Mouse (Mus musculus) kidney, embryonic 14.5 days (tissue): ENCODE results near the gene Pigq. TPM values are rescaled to one million over a fixed set of nuclear protein-coding genes. Genes with fewer than 3 reads are reported as not detected.

Experiments used
- ATAC-seq: fragments of 200-750 bp; cut with Nextera tagmentation; 2 replicates; pipeline ENCODE4 v1.8.0; 2017; ENCODE audit warnings: moderate number of reproducible peaks, mild to moderate bottlenecking, moderate TSS enrichment, moderate library complexity; ENCODE audit not compliant: low FRiP score, low TSS enrichment
- H3K27ac ChIP-seq: fragments of 300-500 bp; sonication (generic); 2 replicates; pipeline ENCODE4 v1.5.1; 2014; ENCODE audit warnings: low read depth, mild to moderate bottlenecking, low read length, moderate library complexity, mixed read lengths
- H3K27me3 ChIP-seq: fragments of 300-500 bp; sonication (generic); 2 replicates; pipeline ENCODE4 v1.6.1; 2014; ENCODE audit warnings: mild to moderate bottlenecking, low read length; ENCODE audit not compliant: control insufficient read depth, insufficient read depth
- H3K36me3 ChIP-seq: fragments of 300-500 bp; sonication (generic); 2 replicates; pipeline ENCODE4 v1.6.1; 2014; ENCODE audit warnings: low read length, mixed read lengths; ENCODE audit not compliant: control insufficient read depth, insufficient read depth
- H3K4me1 ChIP-seq: fragments of 300-500 bp; sonication (generic); 2 replicates; pipeline ENCODE4 v1.6.1; 2014; ENCODE audit warnings: low read length, mixed read lengths; ENCODE audit not compliant: control insufficient read depth, insufficient read depth
- H3K4me2 ChIP-seq: fragments of 300-500 bp; sonication (generic); replicated peaks from 2 replicates; pipeline ENCODE4 v1.6.1; 2014; ENCODE audit warnings: low read depth, mild to moderate bottlenecking, low read length
- H3K4me3 ChIP-seq: fragments of 300-500 bp; sonication (generic); 2 replicates; pipeline ENCODE4 v1.5.1; 2014; ENCODE audit warnings: mild to moderate bottlenecking, low read length
- H3K9ac ChIP-seq: fragments of 300-500 bp; sonication (generic); 2 replicates; pipeline ENCODE4 v1.6.1; 2014; ENCODE audit warnings: low read depth, mild to moderate bottlenecking, low read length, moderate library complexity
- H3K9me3 ChIP-seq: fragments of 300-500 bp; sonication (generic); 2 replicates; pipeline ENCODE4 v1.6.1; 2016; ENCODE audit warnings: low read length; ENCODE audit not compliant: control insufficient read depth
- WGBS: fragments of 180-500 bp; shearing (Covaris S2); extraction: QIAGEN DNeasy Blood & Tissue Kit; methylation state at CpG from one replicate; pipeline ENCODE4 v1.1.7; 2014; 5-methylcytosine and 5-hydroxymethylcytosine counted together
- polyA plus RNA-seq: library from polyadenylated mRNA; unstranded; fragments of >200 nt; fragmentation: Nextera tagmentation; extraction: Ambion mirVana; gene quantifications from 2 replicates; pipeline ENCODE4 v1.2.1, GENCODE M21; 2014

Pigq gene
- polyA plus RNA-seq, 1 experiment from 2014 or later = 77.2 TPM

DNA sequence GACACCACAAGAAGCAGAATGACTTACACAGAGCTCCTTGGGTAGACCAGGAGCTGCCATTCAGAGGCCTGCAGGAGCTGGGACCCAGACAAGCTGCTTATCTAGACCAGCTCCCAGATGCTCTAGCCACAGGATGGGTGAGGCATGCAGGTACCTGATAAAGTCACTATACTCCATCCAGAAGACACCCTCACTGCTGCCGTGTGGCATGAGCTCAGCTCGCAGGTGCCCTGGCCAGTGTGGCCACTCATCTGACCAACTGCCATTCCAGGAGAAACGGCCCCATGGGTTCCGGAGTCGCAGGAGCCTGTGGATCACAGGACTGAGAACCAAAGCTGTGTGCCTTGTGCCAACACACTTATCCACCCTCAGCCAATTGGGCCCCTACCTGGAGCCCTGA lies 16.8 kb upstream of the Pigq start:
- no peak overlapping the region for H3K27ac ChIP-seq
- ATAC-seq = no peak
- H3K9me3 ChIP-seq = no peaks in the 10 kb centered on the region
- no peaks in the 10 kb centered on the region for H3K27me3 ChIP-seq
- H3K9ac ChIP-seq = no peak overlapping the region
- no peak overlapping the region for H3K4me3 ChIP-seq
- WGBS = 95% methylated on average over 5 of the region's 5 CpGs
- peaks cover 41% of the 10 kb centered on the region for H3K36me3 ChIP-seq
- H3K4me2 ChIP-seq = no peak overlapping the region
- no peaks in the 10 kb centered on the region for H3K4me1 ChIP-seq

DNA sequence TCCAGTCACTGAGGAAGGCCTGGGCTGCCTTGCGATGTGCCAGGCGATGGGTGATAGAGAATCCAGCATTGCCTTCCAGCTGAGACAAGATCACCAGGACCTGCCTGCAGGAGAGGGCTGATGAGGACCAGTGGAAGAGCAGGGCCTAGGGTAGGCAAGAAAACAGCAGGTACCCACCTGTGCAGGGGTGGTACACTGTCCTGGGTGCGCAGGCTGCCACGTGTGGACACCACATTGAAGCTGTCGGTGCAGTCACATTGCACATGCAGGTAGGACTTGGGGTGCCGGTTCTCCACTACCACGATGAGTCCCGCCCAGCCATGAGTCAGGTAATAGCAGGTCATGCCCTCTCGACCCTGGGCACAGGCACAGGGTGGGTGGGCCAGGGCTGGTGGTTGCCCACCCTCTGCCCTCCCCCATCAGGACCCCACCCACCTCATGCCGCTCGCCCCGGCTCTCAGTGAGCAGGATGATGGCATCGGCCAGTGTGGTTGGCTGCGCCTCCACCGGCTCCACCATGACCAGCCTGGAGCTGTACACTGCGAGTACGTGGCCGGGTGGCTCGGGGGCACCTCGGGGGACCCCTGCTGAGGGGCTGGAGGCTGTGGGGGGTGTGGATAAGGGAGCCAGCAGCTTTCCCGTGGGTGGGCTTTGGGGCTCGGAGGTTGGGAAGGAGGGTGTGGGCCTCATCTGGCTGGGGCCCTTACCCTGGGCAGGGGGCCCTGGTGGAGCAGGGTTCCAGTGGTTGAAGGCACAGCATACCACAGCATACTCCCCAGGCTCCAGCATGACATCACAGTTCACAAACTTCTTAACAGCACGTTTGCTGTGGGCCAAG lies 15.1 kb upstream of the Pigq start:
- Histone ChIP-seq H3K27ac (no peak overlapping the region), H3K27me3 (no peaks in the 10 kb centered on the region), H3K4me3 (no peak overlapping the region), H3K4me1 (no peaks in the 10 kb centered on the region), H3K4me2 (no peak overlapping the region), H3K9ac (no peak overlapping the region), H3K36me3 (peaks cover 39% of the 10 kb centered on the region), H3K9me3 (no peaks in the 10 kb centered on the region)
- WGBS = 91% methylated on average over 23 of the region's 23 CpGs
- ATAC-seq = no peak

GRCm38 (mm10) chr17:25958771-25959494 lies 14.2 kb upstream of the Pigq start:
- ATAC-seq = no peak
- H3K9me3 ChIP-seq = no peaks in the 10 kb centered on the region
- no peak overlapping the region for H3K4me2 ChIP-seq
- no peak overlapping the region for H3K9ac ChIP-seq
- H3K4me1 ChIP-seq = no peaks in the 10 kb centered on the region
- 96% methylated on average over 11 of the region's 11 CpGs for WGBS
- no peak overlapping the region for H3K27ac ChIP-seq
- H3K36me3 ChIP-seq = peaks cover 36% of the 10 kb centered on the region
- H3K4me3 ChIP-seq = no peak overlapping the region
- H3K27me3 ChIP-seq = no peaks in the 10 kb centered on the region

DNA sequence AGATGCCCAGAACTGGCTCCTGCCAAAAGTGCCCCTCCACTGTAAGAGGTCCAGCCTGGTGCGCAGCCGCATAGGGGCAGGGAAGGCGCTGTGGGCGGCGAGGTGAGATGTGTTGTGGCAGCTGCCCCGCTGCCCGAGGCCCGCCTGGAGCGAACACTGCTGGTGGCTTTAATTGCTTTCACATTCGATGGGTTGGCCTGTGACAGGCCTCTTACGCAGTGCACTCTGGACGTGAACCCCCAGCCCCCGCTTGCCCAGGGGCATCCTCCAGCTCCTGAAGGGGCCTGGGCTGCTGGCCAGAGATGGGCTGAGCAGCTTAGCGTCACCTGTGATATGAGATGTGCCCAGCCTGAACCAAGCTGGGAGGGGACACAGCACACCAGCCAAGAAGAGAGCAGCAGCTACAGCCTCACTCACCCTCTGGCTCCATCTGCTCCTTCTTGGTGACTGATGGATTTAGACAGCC lies 12.9 kb upstream of the Pigq start:
- H3K27me3 ChIP-seq = peaks cover 10% of the 10 kb centered on the region
- no peak overlapping the region for H3K4me2 ChIP-seq
- 0 out of 2 replicates have a peak, but pooled peaks cover under 1% of the 10 kb centered on the region for H3K4me1 ChIP-seq
- H3K4me3 ChIP-seq = no peak overlapping the region
- peaks cover 33% of the 10 kb centered on the region for H3K36me3 ChIP-seq
- no peak overlapping the region for H3K9ac ChIP-seq
- H3K9me3 ChIP-seq = no peaks in the 10 kb centered on the region
- ATAC-seq = no peak
- WGBS = 80% methylated on average over 14 of the region's 14 CpGs
- no peak overlapping the region for H3K27ac ChIP-seq

DNA sequence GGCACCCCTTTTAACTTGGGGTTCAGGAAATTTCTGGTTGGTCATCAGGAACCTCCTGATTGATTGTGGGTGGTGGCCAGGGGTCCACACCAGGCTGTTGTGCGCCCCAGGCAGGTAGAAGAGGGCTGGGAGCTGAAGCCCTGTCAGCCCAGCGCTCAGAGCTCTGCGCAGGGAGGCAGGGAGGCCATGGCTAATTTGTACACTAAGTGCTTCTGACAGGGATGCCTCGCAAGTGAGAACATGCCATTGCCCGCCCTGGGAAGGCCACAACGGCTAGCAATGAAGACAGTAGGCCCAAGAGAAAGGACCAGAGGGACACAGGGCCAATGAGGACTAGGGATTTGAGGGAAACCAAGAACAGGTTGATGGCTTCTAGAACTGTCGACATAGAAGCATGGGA lies 11.9 kb upstream of the Pigq start:
- Histone ChIP-seq H3K4me2 (no peak overlapping the region), H3K4me1 (peaks cover 8% of the 10 kb centered on the region; the same call in 1 of the 2 replicates), H3K36me3 (peaks cover 31% of the 10 kb centered on the region), H3K27ac (no peak overlapping the region), H3K27me3 (peaks cover 20% of the 10 kb centered on the region), H3K4me3 (no peak overlapping the region), H3K9ac (no peak overlapping the region), H3K9me3 (no peaks in the 10 kb centered on the region)
- ATAC-seq = no peak
- 83% methylated on average over 7 of the region's 7 CpGs for WGBS

DNA sequence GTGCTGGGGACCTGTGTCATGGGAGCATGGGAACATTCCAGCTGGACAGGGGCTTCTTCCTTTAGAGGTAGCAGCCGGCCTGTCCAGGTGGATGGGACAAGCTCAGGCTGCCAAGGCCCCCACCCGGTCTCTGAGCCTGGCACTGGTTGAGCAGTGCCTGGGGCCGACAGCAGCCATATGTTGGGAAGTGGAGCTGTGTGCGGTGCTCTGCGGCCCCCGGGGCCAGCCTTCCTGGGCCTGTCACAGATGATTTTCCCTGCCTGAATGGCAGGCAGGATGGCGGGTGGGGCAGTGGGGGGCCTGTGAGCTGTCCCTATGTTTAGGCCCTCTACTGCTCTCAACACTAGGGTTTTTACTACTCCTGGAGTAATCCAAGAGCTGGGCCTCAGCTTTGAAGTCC lies 11.5 kb upstream of the Pigq start:
- no peak for ATAC-seq
- Histone ChIP-seq H3K27ac (no peak overlapping the region), H3K36me3 (peaks cover 28% of the 10 kb centered on the region), H3K4me3 (no peak overlapping the region), H3K4me1 (peaks cover 8% of the 10 kb centered on the region; the same call in 1 of the 2 replicates), H3K9me3 (no peaks in the 10 kb centered on the region), H3K4me2 (no peak overlapping the region), H3K27me3 (peaks cover 24% of the 10 kb centered on the region), H3K9ac (no peak overlapping the region)
- WGBS = 78% methylated on average over 7 of the region's 7 CpGs

- H3K9me3 ChIP-seq = no peaks in the 10 kb centered on the region
- no peak overlapping the region for H3K9ac ChIP-seq
- peaks cover 8% of the 10 kb centered on the region; the same call in 1 of the 2 replicates for H3K4me1 ChIP-seq
- no peak overlapping the region for H3K4me2 ChIP-seq
- peaks cover 28% of the 10 kb centered on the region for H3K36me3 ChIP-seq
- H3K27ac ChIP-seq = no peak overlapping the region
- H3K4me3 ChIP-seq = no peak overlapping the region
- 37% methylated on average over 3 of the region's 3 CpGs for whole genome bisulfite sequencing
- no peak for ATAC-seq
- H3K27me3 ChIP-seq = peaks cover 27% of the 10 kb centered on the region
Observed at GRCm38 (mm10) chr17:25955736-25956135, 11.0 kb upstream of the Pigq start.

GRCm38 (mm10) chr17:25954671-25955070 lies 9.9 kb upstream of the Pigq start:
- H3K27me3 ChIP-seq = peaks cover 37% of the 10 kb centered on the region
- no peak overlapping the region for H3K27ac ChIP-seq
- peaks cover 20% of the 10 kb centered on the region for H3K36me3 ChIP-seq
- H3K4me2 ChIP-seq = no peak overlapping the region
- WGBS = 83% methylated on average over 2 of the region's 2 CpGs
- no peaks in the 10 kb centered on the region for H3K9me3 ChIP-seq
- no peak overlapping the region for H3K4me3 ChIP-seq
- H3K9ac ChIP-seq = no peak overlapping the region
- ATAC-seq = no peak
- peaks cover 8% of the 10 kb centered on the region; the same call in 1 of the 2 replicates for H3K4me1 ChIP-seq

DNA sequence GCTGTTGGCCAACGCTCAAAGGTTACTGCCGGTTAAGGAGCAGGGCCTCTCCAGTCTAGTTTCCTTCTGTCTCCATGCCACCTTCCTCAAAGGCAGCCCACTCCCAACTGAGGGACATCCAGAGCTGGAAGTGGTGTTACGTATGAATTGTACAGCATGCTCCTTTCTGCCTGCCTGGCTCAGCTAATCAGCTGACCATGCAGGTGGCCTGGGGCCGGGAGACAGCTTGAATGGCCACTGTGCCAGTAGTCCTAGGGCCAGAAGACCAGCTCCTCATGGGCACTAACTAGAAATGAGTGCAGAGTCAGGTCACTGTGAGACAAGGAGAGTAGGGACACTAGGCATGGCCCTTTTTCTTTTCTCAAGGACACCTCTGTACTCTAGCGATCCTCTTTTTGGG lies 8.4 kb upstream of the Pigq start:
- ATAC-seq = no peak
- WGBS = 81% methylated on average over 5 of the region's 5 CpGs
- no peak overlapping the region for H3K9ac ChIP-seq

More for the DNA sequence above, 8.4 kb upstream of the Pigq start:
- no peak overlapping the region for H3K4me3 ChIP-seq
- H3K4me1 ChIP-seq = peaks cover 8% of the 10 kb centered on the region; the same call in 1 of the 2 replicates
- H3K27ac ChIP-seq = no peak overlapping the region
- H3K4me2 ChIP-seq = no peak overlapping the region
- peaks cover 37% of the 10 kb centered on the region for H3K27me3 ChIP-seq
- peaks cover 6% of the 10 kb centered on the region; the same call in 1 of the 2 replicates for H3K36me3 ChIP-seq
- no peaks in the 10 kb centered on the region for H3K9me3 ChIP-seq
